Mouse (Mus musculus) G1E (cell line): Measurements from ENCODE around the gene Ttc7.

Source experiments
- CTCF ChIP-seq: IDR thresholded peaks from 2 replicates; pipeline ENCODE4 v1.5.1; 2012; ENCODE audit warnings: low read depth, low read length, inconsistent platforms, mixed read lengths
- GATA1 ChIP-seq: IDR thresholded peaks from 2 replicates; pipeline ENCODE4 v1.6.1; 2012; ENCODE audit warnings: borderline replicate concordance, low read length, inconsistent platforms, mixed read lengths
- POLR2AphosphoS5 ChIP-seq: IDR thresholded peaks from 2 replicates; pipeline ENCODE4 v1.6.1; 2012; ENCODE audit warnings: low read depth, low read length, inconsistent platforms; ENCODE audit not compliant: insufficient replicate concordance
- TAL1 ChIP-seq: conservative IDR thresholded peaks from 2 replicates; pipeline ENCODE4 v1.6.1; 2012; ENCODE audit warnings: low read depth, low read length, inconsistent platforms, mixed read lengths

GRCm38 (mm10) chr17:87312924-87313870, 30.5 kb downstream of the Ttc7 start:
- TF ChIP-seq CTCF = no peak
- TF ChIP-seq GATA1 = no peak
- no peak for TF ChIP-seq TAL1
- TF ChIP-seq POLR2AphosphoS5 = no peak
